Mouse (Mus musculus): ENCODE results near the gene Mtpn. TPM values are rescaled to one million over a fixed set of nuclear protein-coding genes. Genes with fewer than 3 reads are reported as not detected.

Mtpn gene
- polyA plus RNA-seq (2015; fragmentation: Nextera tagmentation; extraction: Ambion mirVana): 93.6 and 117 TPM in 2 replicates

DNA sequence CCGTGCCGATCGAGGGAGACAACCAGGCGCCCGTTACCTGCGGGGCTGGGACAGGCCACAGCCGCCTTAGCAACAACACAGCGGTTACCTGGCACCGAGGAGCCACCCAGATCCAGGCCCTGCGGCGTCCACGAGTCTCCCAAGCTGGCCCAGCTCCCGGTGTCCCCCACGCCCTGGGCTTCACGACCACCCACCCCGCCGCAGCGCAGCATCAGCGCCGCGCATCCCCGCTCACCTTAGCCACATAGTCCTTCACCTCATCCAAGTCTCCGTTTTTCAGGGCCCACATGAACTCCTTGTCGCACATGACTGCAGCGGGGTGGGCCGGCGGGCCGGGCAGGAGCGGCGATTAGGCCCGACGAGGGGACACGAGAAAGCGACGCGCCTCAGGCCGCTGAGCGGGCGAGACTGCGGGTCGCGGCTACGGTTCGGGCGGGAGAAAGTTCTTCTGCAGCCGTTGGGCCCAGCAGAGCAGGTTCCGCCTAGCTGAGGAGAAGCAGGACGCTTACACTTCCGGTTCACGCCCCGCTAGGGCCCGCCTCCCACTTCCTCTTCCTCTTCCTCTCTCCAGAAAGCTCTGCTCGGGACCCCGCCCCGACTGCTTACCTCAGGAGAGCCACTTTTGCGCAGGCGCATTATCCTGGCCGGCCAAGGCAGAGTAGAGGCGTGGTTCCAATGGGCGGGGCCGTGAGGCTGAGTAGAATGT is at the start of gene Mtpn:
Mtpn (minus strand) TSS at position 585 of the 706 bp plus-strand sequence.
- peak; percentile 97 for DNase-seq (ENCODE audit: low spot score)

DNA sequence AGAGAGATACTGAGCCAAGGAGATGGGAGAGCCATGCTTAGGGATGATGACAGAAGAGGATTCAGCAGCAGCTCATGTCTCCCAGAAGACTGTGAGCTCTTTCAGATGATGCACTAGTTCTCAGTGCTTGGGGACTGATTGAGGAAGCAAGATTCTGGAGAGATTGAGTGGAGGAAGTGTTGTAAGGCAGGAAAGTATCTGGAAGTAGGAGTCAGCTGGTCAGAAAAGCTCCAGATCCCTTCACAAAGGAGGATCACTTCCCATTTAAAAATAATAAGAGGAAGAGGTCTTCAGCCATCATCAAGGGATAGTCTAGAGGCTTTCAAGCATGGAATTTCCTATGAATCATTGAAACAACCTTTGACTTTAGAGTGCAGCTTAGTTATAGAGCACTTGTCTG is 29.0 kb upstream of the Mtpn start:
- DNase-seq (ENCODE audit: low spot score): no peak

DNA sequence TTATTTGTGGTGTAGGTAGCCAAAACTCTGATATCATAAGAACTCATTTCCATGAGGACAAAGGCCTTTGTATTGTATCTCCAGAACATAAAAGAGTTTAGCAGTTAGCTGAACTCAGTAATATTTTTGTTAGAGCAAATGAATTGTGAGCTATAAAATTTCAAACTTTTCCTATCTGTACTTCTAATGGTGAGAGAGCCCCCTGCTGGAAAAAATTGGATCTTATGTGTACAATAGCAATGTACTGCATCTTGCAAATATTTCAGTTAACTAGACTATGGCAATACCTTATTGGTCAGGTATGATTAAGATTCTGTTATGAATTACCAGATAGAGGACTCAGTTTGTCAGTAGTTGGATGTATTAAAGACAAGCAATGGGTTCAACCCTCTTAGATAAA is 28.1 kb upstream of the Mtpn start:
- DNase-seq (ENCODE audit: low spot score): peak; percentile 54

DNA sequence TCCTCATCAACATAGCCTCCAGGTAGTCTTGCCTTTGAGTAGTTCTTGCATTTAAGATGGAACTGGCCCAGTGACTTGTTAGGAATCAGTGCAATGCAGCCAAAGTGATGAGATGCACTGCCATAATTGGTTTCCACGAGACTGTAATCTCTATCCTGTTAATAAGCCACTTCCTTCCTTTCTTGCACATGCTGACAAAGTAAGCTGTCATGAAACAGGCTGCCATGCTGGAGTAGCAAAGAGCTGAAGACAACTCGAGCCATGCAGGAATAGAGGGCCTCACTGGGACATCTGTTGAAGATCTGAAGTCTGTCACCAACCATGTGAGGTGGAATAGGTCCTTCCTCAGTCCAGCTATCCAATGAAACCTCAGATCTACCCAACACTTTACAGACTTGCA is 20.3 kb upstream of the Mtpn start:
- no peak for DNase-seq (ENCODE audit: low spot score)

DNA sequence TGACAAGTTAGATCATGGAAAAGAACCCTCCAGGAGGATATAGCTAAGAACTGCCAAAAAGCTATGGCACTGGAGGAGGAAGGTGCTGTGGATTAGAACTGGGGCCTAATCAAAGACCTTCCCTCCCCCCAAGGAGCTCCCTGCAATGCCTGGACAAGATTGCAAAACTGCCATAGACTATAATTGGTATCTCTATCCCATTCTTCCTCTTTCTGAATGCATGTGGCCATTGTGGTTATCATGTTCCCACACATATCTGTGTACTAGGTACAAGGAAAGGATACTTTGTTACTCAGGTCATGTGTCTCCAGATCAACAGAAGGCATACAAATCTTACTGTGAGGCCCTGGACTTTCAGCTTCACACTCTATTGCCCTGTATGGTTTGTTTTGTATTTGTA is 4.7 kb upstream of the Mtpn start:
- DNase-seq (ENCODE audit: low spot score): no peak

DNA sequence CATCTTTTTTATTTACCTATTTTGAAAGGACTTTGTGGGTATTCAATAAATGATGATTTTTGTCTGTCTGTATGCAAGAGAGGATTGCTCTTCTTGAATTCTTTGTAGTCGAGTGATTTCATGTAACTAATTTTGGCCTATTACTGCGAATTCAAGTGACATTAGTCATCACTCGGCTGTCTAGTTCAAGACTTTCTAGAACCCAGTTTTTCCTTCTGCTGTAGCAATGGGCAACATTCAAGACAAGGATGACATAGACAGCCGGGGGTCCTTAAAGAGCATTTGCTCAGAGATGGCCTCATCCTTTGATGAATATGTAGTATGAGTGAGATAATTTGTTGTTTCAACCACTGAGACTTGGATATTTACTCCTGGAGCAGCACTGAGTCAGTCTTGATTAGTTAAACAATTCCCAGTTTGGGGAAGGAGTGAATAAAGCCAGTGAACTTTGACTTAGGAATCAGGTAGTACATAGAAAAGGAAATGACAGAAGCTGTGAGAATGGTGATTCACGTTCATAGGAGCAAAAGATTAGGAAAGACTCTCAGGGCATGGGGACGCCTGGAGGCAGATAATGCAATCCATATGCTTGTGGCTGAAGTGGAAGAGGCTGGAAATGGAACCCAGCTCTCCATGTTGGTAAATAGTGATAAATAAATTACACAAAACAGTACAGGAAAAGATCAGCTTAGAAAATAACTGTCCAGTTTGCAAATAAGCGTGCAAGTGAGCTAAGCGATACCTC is 3.1 kb upstream of the Mtpn start:
- DNase-seq (ENCODE audit: low spot score): no peak

DNA sequence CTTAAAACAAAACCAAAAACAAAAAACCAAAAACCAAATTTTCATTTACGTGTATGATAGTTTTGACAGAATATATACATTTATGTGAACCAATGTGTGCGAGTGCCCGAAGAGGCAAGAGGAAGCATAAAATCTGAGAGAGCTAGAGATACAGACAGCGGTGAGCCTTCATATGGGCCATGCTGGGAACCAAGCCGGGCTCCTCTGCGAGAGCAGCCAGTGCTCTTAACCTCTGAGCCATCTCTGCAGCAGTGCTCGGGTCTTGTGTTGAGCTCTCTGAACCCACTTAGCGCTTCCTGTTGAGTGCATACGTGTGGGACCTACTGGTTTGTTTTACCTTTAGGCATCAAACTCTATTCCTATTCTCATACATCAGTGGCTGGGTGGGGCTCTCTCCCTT is 689 bp upstream of the Mtpn start:
- no peak for DNase-seq (ENCODE audit: low spot score)

DNA sequence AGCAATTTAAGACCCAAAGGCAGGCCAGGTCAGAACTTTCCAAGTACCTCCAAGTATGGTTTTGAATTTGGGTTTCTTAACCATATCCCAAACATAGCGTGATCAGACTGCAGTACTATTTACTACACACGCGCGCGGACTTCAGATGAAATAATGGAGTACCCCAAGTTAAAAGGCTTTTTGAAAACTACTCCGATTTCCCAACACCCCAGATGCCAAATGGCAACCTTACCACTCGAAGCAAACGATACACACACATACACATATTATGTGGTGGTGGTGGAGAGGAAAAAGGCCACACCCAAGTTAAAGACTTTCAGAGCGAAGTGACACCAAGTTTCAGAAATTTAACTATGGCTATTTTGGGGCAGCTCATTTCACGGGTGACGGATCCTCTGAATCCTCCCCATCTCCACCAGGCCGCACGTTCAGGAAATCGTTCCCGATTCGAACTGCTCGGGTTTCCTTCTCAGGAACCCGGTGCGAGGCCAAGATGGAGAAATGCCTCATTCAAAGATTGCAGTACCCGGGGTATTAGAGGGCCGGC is 858 bp downstream of the Mtpn start:
- DNase-seq (ENCODE audit: low spot score): no peak

DNA sequence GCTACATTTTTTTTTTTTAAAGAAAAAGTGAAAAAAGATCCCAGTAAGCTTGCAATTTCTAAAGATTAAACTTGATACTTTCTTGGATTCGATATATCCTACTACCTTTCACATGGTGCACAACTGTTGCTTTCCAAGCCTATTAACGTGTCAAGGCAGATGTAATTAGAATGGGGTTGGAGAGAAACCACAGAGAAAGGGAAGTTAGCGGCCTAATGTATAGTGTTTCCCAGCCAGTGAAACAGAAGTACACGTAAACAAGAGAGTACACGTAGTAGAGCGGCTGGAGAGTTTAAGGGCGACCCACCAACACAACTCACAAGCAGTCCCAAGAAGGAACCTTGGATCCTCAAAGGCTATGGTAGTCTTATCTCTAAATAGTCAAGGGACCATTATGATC is 3.7 kb downstream of the Mtpn start:
- no peak for DNase-seq (ENCODE audit: low spot score)

DNA sequence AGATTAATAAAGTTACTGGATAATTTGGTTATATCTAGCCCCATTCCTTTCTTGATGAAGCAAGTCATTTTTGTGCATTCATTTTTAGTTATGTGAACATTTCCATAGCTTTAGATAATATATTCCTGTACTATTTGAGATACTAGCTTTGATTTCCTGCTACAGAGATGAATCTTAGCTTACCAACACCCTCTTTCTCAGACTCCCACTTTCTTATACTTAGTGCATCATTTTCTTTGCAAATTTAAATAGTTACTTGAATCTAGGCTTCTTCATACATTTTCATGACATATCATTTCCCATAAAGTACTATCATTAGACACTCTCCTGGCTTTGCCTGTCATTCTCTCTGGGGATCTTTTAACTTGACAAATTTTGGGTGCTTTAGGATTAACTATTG is 26.3 kb downstream of the Mtpn start:
- DNase-seq (ENCODE audit: low spot score): no peak

DNA sequence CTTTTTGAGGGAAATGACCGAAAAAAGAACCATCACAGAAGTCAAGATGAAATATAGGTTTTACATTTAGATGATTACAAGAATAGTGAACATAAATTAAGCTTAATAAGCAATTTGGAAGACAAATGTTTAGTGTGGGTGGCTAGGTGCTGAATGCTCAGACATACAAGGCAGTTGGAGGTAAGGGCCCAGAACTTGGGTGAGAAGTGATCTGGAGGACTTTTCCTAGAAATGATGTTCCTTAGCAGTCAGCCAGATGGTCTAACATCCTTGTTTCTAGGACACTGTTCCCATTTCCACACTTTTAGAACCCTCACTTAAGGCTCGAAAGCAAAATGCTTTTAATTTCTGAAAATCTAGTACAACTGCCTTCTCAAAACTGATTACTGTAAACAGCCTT is 34.9 kb downstream of the Mtpn start:
- DNase-seq (ENCODE audit: low spot score): no peak

DNA sequence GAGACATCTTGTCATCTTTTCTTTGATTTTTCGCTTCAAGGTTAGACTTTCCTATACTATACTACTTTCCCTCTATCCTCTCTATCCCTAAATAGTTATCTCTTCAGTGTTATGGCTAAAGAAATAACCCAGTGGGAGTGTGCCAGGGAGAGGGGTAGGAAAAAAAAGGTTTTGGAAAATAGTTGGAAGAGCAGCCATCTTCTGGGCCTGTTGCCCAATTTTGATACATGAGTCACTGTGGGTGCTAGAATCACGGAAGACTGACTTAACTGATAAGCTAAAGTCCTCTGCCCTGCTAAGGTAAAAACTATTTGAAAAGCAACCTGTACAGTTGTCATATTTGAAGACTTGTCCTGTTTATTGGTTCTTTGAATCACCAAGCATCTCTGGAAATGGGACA is 36.8 kb downstream of the Mtpn start:
- DNase-seq (ENCODE audit: low spot score): no peak

DNA sequence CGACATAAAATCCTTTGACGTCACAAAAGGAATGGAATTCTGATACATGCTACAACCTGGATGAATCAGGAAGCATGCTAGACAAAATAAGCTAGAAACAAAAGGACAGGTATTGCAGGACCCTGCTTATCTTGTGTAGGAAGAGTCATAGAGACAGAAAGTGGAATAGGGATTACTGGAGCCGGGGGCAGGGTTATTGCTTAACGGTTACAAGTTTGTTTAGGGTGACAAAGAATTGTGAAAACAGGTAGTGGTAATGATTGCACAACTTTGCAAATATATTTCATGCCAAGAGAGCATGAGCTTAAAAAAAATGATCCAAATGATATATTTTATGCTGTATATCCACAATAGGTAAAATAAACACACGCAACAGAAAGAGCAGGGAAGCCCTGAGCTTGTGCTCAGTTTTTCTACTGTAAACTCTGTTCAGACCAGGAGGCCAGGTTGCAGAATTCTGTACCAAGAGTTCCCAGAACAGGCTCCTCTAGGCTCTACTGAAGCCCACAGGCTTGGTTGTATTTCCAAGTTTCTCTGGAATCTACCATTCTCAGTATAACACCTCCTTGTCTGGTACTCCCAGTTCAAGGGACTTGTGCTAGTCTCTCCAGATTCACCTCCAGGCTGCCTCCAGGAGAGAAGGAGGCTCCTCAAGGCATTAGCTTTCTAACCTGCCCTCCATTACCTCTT is 39.6 kb downstream of the Mtpn start:
- DNase-seq (ENCODE audit: low spot score): no peak

DNA sequence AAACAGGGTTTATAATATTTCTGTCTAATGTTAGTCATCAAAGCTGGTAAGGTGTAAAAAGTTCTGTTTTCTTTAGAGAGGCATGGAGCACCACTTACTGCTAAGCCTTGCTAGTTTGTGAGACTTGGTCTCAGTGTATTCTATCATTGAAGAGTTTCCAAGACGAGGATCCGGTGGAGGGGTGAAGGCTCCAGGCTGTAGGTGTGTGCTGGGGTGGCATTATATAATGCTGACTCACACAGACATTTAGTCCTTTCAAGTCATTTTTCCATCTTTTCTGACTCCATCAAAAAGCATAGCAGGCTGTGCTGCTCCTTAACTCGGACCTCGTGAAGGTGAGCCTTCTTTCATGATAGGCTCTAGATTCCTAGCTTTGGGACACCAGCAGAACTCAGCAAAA is 42.3 kb downstream of the Mtpn start:
- no peak for DNase-seq (ENCODE audit: low spot score)

DNA sequence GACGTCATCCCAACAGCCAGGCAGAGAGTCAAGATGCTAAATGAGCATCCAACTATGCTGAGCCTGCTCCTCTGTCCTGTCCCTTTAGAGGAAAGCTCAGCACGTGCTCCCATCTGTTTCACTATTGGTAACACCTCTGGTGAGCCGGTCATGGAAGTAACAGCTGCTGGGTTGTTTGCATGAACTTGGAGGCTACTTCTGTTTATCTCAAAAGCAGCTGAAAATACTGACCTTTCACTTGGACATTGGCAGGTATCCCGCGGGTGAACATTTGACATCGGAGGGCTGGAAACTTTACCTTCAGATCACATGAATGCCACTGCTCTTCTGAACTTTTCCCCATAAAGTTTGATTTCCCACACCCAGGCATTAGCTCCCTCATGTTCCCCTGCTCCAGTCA is 45.8 kb downstream of the Mtpn start:
- no peak for DNase-seq (ENCODE audit: low spot score)

DNA sequence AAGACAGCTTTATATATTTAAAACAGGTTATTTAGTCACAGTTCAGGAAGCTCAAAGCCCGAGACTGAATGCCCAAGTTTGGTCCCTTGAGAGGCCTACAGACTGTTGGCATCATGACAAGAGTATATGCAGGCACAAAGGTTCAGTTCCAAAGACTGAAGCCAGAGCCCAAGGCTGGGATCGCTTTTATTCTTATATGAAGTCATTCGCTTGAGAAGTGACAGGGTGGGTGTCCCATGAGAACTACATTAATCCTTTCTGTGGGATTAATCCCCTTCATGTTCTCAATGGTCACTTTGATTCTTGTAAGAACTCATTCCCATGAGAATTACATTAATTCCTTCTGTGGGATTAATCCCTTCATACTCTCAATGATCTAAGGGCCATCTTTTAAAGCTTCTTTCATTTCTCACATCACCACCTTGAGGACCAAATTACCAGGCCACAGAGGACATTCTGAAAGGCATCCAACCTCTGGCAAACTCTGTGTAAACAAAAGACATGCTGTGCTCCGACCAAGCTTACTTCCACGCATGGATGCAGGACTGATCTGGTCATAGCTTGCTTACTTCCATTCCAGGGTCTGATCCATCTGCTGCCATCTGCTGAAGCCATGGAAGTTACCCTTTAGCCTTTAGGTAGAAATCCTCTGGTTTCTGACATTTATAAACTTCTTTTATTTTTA is 59.9 kb downstream of the Mtpn start:
- no peak for DNase-seq (ENCODE audit: low spot score)

DNA sequence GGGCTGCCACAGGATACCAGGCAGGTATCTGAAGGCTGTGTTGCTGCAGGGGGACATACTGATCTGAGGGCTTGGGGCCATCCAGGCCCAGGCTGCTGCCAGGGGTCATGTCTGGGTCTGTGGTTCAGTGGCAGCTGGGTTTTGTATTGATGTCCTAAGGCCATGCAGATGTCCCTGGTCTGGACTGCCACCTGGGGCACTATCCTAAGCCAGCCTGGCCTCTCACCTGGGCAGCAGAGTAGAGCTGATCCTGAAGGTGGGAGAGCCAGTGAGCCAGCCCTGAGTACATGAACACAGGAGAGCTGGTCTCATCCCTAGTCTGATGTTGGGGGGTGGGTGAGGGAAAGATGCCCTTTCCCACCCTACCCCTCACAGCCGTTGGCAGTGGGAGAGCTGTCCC is 62.9 kb downstream of the Mtpn start:
- DNase-seq (ENCODE audit: low spot score): no peak

DNA sequence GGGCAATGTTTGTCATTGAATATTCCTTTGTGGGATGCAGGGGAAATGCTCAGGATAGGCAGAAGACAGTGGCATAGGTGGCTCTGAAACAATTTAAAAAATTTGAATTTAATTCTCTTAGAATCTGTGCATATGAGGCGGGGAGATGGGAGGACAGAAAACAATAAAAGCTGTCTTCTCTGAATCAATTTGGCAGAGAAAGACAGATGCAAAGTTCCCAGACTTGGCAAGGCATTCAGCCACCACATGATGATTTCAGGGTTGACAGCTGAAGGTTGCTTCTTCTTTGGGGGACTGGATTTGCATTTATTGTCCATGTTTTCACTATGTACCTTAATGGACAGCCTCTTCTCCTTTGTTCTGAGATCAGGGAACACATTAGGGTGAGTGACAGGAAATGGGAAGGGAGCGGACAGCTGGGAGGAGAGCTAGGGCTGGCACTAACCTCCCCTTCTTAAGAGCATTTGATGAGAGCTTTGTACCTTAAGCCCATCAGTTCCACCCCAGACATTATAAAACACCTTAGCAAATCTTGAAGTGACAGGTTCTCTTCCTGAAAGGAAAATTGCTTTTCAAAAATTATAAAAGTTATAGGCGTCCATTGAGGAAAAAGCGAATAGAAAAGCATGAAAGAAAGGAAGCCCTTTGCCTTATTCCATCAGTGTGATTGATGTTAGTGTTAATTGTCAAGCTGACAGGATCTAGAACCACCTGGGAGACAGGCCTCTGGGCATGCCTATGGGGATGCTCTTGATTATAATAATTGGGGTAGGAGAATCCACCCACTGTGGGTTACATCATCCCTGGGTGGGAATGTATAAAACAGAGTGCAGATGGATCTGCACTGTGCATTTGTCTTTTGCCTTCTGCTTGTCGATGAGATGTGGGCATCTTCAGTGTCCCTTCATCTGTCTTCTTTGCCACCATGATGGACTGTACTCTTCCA is 76.0 kb downstream of the Mtpn start:
- DNase-seq (ENCODE audit: low spot score): no peak

DNA sequence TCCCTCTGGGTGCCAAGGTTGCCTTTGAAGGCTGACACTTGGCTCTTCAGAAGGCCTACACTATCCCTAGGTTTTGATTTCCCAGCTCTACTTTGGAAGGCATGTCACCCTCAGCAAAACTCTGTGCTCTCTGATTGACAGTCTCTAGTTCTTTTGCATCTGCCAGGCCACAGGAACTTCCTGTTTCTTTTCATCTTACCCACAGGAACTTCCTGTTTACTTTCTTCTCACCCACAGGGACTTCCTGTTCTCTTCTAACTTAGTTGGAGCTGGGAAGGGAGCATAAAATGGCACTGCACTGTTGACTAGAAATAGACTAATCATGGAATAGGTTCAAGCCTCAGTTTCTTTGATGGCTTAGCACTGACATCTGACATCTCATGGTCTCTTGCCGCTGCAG is 77.2 kb downstream of the Mtpn start:
- peak; percentile 52 for DNase-seq (ENCODE audit: low spot score)
